Mouse (Mus musculus): Measurements from ENCODE around the gene Chrna9.
A peak's percentile ranks its signal among the peaks of the same experiment; 100 is the strongest.

Gene Chrna9

DNA sequence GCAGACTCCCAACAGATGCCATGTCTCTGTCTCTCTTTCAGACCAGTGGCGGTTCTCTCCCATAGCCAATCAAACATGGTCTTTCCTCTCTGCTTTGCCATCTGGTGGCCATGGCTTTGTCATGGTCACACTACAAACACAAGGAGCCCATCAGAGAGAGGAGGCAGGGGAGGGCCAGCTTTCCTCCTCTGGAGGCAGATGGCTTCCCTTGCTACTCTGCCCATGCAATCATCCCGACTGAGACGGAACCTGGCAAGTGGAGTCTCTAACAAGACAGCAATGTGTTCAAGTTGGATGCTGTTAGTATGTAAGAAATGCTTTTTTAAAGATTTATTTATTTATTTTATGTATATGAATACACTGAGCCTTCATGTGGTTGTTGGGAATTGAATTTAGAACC lies 14.8 kb upstream of the Chrna9 start:
- no peak for DNase-seq

DNA sequence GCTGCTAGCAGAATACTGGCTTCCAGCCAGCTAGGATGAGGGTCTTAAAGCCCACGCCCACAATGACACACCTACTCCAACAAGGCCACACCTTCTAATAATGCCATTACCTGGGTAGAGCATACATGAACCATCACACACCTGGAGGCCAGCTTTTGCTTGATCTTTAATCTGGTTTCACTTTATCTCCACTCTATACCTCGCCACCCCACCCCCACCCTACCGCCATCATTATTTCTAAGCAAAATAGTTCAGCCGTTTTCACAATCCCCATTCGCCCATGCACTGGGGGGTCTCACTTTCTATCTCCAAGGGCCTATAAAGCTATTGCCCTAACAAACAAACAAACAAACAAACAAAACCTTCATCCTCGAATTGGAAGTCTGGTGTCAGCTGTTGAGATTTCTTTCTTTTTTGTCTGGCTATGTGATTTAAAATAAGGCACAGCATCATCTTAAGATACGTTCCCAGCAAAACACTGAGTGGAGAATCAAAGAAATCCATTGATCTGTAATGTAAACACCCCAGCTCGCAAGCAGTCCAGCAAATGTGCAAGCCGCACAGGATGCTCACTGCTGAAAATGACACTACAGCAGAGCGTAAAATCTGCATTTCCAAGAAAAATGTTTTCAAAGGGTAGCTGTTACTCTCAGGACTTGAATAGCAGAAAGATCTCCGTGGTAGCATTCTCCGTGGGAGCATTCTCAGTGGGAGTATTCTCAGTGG lies 13.9 kb upstream of the Chrna9 start:
- no peak for DNase-seq

DNA sequence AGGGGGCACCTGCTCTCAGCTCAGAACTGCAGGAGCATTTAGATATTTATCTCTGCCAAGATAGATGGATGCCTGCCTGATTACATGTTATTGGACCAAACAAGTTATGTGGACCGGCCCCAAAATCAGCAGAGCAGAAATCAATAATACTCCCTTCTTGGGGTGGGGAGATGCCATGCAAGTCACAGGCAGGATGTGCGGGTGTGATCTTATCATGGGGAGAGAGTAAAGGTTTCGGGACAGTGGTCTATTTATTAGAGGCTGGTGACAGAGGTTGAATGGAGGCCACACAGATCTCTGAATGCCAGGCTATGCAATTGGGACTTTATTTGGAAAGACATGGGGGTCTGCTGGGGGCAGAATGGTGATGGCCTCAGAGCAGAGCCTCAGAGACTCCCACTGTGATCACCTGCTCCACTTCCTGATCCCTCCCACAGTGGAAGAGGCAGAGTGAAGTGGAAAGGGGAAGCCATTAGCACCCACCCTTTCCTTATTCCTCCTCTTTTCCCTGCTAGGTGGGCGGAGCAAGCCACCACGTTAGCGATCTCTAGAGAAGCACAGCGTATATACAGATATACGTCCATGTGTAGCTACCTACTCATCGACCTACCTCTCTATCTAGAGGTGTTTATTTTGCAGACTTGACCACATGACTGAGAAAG lies 13.1 kb upstream of the Chrna9 start:
- no peak for DNase-seq

DNA sequence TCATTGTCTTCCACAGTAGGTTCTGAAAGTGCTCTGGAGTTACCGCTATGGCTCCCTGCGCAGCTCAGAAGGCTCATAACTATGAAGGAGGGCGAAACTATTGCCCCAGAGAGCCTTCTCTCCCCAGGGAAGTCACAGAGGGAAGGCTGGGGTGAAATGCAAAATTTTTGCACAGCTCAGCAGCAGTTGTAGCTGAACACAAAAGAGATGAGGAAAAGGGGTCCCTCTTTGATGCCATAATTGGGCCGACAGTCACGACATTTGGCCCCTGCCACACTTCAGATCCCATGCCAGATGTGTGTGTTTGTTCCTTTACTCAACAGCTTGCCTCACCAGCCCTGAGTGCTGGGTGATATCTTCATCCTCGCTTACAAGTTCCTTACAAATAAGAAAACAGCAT lies 8.1 kb upstream of the Chrna9 start:
- DNase-seq, result peak; percentile 64 to 84

DNA sequence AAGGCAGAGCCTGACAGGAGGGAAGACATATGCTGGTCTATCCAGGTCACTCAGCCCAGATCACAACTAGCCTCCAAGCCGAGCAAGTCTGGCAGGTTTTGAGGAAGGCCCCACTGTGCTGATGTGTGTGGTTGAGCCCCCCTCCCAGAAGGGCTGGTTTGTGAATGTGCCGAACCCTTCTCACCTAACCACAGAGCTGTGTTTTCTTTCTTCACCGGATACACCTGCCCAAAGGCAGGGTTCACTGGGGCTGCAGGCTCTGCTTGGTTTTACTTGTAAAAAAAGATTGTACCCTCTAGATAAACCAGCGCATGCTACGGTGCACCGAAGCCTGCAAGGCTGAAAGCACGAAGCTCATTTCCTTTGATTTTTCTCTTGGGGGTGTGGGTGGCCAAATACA lies 5.6 kb upstream of the Chrna9 start:
- DNase-seq, result peak; percentile 88 to 95

DNA sequence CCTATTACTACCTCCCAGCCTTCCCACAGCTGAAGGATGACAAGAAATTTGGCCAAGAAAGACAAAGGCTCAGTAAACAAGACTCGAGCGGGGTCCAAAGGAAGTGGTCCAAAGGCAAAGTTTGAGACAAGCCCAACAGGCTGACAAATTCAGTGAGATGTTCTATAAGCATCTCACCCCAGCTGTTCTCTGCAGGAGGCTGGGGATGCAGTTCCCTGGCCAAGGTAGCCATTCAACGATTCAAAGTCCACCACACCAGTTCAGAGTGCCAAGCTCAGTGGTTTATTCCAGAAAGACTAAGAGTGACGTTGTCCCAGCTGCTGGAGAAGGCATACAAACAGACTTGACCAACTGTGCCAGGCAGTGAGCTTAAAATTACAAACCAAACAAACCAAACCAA lies 4.5 kb upstream of the Chrna9 start:
- DNase-seq, result no peak

DNA sequence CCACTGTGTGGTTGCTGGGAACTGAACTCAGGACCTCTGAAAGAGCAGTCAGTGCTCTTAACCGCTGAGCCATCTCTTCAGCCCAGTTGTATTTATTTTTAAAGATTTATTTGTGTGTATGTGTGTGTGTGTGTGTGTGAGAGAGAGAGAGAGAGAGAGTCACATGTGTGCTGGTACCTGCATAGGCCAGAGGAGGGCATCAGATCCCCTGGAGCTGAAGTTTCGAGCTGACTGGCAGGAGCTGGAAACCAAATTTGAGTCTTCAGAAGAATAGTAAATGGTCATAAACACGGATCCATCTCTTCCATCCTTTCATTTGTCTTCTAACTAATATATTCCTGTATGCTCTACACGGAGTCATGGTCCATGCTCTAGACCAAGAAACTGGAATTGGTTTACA lies 1.5 kb upstream of the Chrna9 start:
- DNase-seq, result peak in 1 of 2 experiments; percentile 30

DNA sequence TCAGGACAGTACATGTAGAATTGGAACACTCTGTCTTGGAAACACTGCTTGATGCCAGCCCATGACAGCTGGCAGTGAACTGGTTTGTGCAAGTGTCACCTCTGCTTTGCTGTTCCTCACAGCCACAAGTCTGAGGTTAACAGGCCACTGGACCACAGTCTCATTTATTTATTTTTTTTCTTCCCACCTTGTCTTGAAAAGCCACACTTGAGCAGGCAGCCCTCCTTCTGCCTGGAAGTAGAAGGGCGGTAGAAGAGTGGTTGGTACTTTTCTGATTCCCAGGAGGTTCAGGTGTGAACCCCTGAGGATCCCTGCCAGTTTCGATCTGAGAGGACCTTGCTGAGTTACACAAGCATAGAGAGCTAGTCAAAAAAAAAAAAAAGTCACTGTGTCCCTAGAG lies 957 bp upstream of the Chrna9 start:
- DNase-seq, result no peak

DNA sequence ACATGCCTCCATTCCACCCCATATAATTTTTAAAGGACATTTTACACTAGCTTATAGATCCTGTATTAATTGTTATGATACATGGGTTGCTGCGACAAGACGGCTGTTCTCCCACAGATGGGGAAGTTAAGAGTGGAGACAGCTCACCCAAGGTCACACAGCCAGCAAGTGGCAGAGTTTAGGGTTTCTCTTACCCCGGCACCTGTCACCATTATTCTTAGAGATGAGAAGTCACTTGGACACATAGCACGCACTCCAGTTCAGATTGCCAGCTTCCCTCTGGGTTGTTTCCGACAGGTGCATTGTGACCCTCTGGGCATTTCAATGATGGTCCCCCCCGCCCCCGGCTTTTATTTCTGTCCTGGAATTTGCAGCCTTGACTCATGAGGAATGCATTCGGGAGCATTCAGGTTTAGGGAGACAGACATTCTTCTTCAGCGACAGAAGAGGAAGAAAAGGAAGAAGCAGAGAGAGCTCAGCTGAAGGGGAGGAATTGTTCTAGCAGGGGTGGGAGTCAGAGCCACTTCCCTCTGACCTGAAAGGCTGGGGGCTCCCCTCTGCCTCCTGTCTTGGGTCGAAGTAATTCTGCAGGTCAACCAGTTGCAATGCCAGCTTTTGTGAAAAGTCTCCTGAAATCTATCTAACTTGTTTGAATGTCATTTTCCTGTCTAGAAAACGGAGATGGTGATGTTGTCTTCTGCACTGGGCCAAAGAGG lies 2.4 kb downstream of the Chrna9 start:
- DNase-seq, result peak in 1 of 2 experiments; percentile 38

DNA sequence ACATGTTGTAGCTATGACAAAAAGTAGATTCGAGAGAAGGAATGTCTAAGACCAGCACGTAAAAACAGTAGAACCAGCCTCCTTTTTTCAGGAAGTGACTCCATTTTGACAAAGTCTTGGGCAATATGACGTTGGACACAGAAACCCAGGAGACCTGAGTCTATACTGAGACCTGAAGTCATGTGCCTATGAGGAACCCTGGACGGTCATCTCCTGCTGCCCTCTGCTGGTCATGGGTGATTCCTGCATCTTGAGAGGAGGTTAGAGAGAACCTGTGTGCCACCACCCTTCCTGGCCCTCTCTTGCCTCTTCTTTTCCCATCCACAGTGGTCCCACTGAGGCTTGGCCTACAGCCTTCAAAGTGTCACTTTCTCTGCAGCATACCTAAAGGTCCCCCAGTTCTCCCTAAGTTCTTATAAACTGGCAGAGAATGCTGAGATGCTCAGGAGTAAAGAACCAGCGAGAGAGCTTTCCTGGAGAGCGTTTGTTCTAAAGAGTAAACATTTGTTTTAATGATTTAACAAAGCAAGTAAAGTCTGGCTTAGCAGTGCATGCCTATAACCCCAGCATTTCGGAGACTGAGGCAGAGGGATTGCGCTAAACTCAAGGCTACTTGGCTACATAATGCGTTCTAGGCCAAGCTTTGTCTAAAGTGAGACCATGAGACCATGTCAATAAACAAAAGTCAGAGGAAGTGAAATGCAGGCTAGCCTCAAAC lies 3.4 kb downstream of the Chrna9 start:
- DNase-seq, result peak; percentile 74 to 87

DNA sequence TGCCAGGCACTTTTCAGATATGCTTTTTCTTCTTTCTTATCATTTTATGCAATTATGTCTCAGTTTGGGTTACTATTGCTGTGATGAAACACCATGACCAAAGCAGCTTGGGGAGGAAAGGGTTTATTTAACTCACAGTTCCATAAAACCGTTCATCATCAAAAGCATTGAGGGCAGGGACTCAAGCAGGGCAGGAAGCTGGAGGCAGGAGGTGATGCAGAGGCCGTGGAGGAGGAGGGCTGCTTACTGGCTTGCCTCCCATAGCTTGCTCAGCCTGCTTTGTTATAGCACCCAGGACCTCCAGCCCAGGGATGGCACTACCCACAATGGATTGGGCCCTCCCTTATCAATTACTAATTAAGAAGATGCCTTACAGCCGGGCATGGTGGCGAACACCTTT lies 6.4 kb downstream of the Chrna9 start:
- DNase-seq, result no peak

DNA sequence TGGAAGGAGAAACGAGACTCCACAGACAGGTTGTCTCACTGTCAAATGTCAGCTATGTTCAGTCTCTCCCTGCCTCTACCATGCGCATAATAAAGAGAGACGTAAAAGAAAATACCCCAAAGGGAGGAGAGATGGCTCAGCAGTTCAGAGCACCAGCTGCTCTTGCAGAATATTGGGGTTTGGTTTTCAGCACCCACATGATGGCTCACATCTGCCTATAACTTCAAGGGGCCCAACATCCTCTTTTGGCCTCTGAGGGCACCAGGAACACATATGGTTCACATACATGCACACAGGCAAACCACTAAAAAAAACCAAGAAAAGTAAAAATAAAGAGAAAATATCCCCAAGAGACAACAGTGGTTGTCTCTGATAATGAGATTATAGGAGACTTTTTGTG lies 15.1 kb downstream of the Chrna9 start:
- no peak for DNase-seq

DNA sequence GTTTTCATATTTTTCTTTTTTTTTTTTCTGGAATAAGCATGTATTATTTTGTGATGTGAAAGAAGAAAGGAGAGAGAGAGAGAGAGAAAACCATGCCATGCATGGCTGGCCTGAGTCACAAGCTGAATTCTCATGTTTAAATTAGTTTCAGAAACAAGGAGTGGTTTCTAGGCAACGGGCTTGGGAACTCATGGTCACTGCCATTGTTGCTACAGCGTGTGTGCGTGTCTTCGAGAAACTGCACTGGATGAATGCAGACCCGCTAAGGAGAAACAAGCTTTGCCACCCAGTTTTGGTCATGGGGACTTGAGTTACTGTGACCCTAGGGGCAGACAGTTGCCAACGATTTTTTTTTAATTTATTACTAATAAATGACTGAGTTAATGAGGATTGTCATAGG lies 15.5 kb downstream of the Chrna9 start:
- DNase-seq, result no peak

DNA sequence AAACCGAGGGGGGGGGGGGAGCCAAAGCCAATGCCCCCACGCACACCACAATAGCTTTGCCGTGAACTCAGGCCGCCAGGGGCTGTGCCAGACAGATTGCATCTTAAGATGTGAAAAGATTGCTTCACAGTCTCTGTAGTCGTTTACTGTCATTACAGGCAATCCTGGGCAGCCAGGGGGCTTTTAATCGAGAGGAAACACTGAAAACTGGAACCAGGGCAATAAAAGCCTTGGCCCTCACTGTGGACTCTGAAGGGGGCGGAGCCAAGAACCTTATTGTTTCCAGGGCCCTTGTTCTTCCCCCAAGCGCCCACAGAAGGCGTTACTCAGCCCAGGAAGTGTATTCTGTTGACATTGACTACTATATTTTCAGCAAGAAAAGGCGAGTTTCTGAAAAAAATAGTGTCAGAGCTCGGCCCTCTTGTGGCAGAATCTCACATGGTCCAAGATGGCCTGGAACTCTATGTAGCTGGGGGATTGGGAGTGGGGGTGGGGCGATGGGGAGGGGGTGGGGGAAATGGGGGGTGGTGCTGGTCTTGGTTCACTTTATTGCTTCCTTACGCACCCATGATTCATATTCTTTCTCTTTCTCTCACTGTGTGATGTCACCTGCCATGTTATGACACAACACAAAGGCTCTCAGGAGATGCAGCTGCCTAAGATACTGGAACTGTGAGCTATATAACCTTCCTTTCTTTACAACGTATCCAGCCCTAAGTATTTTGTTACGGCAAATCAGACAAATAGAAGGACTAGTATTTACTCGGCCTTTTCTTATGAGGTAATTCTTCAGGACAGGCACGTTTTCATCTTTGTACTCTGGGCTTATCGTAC lies 16.2 kb downstream of the Chrna9 start:
- peak in 1 of 2 experiments; percentile 65 for DNase-seq

DNA sequence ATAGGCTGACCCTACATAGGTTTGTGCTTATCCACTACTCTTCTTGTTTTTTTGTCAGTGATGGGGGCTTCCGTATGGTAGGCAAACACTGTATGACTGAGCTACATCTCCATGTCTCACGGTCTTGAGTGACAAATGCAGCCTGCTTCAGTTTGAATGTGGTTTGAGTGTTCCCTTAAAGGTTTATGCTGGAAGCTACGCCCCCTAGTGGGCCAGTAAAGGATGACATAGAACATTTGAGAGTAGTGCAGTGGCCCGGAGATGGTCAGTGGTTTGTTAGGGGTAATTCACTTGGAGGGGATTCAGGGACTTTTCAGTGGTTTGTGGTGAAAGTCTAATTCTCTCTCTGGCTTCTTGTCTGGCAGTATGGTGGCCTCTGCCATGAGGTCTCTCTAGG lies 16.8 kb downstream of the Chrna9 start:
- peak in 1 of 2 experiments; percentile 42 for DNase-seq

DNA sequence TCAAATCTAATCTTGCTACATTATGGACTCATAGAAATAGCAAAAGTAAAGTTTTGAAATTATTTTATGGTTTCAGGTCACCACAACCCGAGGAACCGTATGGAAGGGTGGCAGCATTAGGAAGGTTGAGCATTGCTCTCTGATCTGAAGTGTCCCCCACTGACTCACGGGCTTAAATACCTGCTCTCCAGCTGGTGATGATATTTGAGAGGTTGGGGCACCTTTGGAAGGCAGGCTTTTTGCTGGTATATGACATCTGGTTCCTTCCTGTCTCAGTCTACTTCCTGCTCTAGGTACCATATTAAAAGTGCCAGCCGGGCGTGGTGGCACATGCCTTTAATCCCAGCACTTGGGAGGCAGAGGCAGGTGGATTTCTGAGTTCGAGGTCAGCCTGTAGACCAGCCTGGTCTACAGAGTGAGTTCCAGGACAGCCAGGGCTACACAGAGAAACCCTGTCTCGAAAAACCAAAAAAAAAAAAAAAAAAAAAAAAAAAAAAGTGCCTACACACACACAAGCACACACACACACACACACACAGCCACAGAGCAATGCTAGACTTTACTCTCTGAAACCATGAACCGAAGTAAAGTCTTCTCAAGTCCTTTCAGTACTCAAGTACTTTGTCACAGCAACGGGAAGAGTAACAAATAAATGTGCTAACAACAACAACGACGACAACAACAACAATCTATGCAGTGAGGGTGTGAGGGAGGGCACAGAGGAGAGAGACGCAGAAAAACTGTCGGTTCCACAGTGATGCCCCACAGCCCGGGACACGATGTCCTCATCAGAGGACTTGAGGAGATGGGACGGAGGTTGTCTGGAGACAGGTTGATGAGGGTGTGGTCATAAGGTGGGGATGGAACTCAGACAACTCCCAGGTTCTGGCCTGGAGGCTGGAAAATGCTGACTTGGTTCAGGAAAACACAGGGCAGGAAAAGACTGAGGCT lies 19.7 kb downstream of the Chrna9 start:
- DNase-seq, result no peak

DNA sequence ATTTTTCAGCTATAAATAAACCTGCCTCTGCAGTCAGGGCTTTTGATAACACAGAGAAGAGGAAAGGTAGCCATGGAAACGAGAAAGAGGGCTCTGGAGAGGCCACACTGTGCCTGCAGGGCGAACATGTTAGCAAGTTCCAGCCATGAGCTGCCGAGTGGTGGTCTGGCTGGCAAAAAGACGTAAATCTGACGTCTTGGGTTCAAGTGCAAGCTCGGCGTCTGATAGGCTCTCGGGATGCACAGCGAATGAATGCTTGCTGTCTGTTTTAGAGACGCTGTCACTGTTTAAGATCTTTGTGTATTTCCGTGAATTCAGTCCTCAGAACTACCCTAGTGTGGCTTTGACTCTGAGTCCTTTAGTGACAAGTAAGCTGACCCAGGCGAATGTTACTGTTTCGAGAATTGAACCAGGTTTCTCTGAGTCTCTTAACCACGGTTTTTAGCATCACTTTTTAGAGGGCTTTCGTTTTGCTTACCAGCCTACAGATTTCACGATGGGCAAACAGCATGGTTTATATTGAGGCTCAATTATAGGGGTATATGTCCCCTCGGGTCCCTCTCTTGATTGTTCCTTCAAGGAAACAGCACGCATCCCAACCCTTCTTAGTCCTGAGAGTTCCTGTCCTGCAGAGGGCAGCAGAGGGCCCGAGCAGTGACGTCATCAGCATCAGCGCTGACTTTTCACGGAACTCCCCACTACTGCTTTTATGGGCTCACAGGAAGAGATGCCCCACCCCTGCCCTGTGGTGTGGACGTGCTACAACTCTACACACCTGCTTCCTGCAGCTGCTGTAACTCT lies 20.8 kb downstream of the Chrna9 start:
- peak; percentile 87 to 94 for DNase-seq

DNA sequence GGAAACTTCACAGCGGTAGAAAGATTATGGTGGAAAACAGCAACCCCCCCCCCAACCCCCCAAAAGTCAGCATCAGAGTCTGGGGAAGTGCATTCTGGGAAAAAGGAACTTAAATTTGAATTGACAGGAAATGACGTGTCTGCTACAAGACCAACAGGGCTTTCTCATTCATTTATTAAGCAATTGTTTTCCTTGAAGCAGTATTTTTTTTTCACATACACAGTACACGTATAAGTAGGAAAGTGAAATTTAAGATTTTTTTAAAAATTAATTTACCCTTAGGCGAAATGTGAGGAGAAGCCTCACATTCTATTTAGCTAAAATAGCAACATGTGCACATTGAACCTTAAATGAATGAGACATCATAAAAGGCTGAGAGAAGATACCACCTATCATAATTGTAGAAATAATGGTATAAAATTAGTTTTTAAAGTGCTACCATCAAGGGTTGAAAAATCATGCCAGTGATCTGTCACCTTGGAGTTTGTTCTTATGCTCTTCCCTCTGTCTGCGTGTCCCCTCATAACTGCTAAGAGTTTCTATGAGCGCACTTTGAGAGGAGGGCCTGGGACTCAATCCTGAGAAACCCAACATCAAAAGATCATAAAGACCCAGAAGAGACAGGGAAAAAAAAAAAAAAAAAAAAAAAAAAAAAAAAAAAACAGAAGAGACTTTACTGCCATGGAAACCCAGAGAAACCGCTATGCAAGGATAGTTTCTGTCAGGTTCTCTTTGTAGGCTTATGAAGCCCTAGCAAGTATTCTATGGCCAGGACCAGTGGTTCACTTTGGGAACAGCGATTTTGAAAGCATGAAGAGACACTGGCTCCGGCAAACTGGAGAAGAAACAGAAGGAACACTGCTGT lies 21.7 kb downstream of the Chrna9 start:
- no peak for DNase-seq

DNA sequence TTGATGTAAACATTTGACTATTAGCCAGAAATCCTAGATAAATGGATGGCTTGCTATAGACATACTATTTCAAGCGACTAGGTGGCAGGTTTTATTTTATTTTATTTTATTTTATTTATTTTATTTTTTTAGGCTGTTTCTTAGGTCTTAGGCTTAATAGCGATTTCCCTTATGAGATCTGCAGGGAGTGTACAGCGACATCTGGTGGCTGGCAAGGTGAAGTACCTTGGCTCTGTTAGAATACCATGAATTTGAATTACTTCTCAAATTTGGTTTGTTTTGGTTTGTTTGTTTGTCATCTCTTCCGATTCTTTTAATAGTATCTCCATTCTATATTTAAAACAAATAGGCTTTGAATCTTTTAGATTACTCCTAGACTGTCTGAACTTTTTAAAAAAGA lies 23.9 kb downstream of the Chrna9 start:
- DNase-seq, result no peak
